ENCODE assay signal across 9 mouse cellular contexts in genomic region chr2:46443061-46443685, GRCm38 (mm10).
DNase-seq lines count a peak whose midpoint lies in the region; ATAC-seq and TF ChIP-seq lines count a peak whose summit lies in the region.
"Had no signal": no experiment of that assay in that cellular context is flagged by ENCODE, and none has a peak within 500 bp of the region (broad histone marks: within the 10 kb centered on the region; RNA-seq: fewer than 3 reads in every experiment).

No protein-coding gene starts in this region.

- no peaks in the 10 kb centered on the region for H3K36me3 ChIP-seq in neural tube, embryonic 12.5 days
- H3K36me3 ChIP-seq in forebrain, embryonic 13.5 days (ENCODE audit: poor library complexity, severe bottlenecking), result no peaks in the 10 kb centered on the region
- H3K36me3 ChIP-seq in hindbrain, embryonic 12.5 days, result no peaks in the 10 kb centered on the region
- H3K36me3 ChIP-seq in limb, embryonic 14.5 days (ENCODE audit: control insufficient read depth, insufficient read depth, low read length), result no peaks in the 10 kb centered on the region
- H3K36me3 ChIP-seq in midbrain, postnatal 0 days (ENCODE audit: insufficient read depth, low read length), result no peaks in the 10 kb centered on the region
- H3K36me3 ChIP-seq: liver, embryonic 15.5 days had no signal

- H3K4me1 ChIP-seq in neural tube, embryonic 12.5 days, result peaks cover 10% of the 10 kb centered on the region; the same call in 1 of the 2 replicates
- peaks cover 13% of the 10 kb centered on the region; the same call in 1 of the 2 replicates for H3K4me1 ChIP-seq in forebrain, embryonic 13.5 days
- peaks cover 3% of the 10 kb centered on the region for H3K4me1 ChIP-seq in hindbrain, embryonic 12.5 days
- peaks cover 14% of the 10 kb centered on the region for H3K4me1 ChIP-seq in limb, embryonic 14.5 days (ENCODE audit: control insufficient read depth, insufficient read depth, low read length)
- H3K4me1 ChIP-seq in midbrain, postnatal 0 days (ENCODE audit: insufficient read depth, low read length), result no peaks in the 10 kb centered on the region

- peak; percentile 75 for ATAC-seq in neural tube, embryonic 12.5 days (ENCODE audit: low FRiP score, low read depth)
- peak; percentile 73 for ATAC-seq in forebrain, embryonic 13.5 days
- peak; percentile 64; the same call in 1 of the 2 replicates for ATAC-seq in hindbrain, embryonic 12.5 days (ENCODE audit: low FRiP score)
- ATAC-seq in limb, embryonic 14.5 days (ENCODE audit: low FRiP score, low read depth), result peak; percentile 83
- peak; percentile 13; the same call in 1 of the 2 replicates for ATAC-seq in midbrain, postnatal 0 days (ENCODE audit: low FRiP score)

- 45% methylated on average over 6 of the region's 6 CpGs for WGBS in neural tube, embryonic 12.5 days
- WGBS in forebrain, embryonic 13.5 days, result 60% methylated on average over 6 of the region's 6 CpGs
- 59% methylated on average over 6 of the region's 6 CpGs for WGBS in hindbrain, embryonic 12.5 days
- WGBS in limb, embryonic 14.5 days, result 18% methylated on average over 6 of the region's 6 CpGs
- 44% methylated on average over 6 of the region's 6 CpGs for WGBS in midbrain, postnatal 0 days

- TF ChIP-seq POLR2A in limb, embryonic 14.5 days (IDR thresholded peaks at IDR 0.05; ENCODE audit: borderline replicate concordance, extremely low read depth, insufficient read depth, insufficient read length), result no peak

- H3K4me2 ChIP-seq in neural tube, embryonic 12.5 days (replicated peaks), result no peak overlapping the region
- no peak overlapping the region for H3K4me2 ChIP-seq in forebrain, embryonic 13.5 days
- no peak overlapping the region for H3K4me2 ChIP-seq in hindbrain, embryonic 12.5 days (replicated peaks)
- peak overlapping the region; percentile 33 for H3K4me2 ChIP-seq in limb, embryonic 14.5 days (replicated peaks; ENCODE audit: low read depth, low read length, severe bottlenecking)
- no peak overlapping the region for H3K4me2 ChIP-seq in midbrain, postnatal 0 days (ENCODE audit: low read depth, low read length, poor library complexity, severe bottlenecking)

- H3K9me3 ChIP-seq in neural tube, embryonic 12.5 days, result no peaks in the 10 kb centered on the region
- no peaks in the 10 kb centered on the region for H3K9me3 ChIP-seq in forebrain, embryonic 13.5 days (replicated peaks)
- H3K9me3 ChIP-seq in hindbrain, embryonic 12.5 days (replicated peaks), result no peaks in the 10 kb centered on the region
- H3K9me3 ChIP-seq in limb, embryonic 14.5 days (ENCODE audit: control insufficient read depth, low read length), result no peaks in the 10 kb centered on the region
- H3K9me3 ChIP-seq in midbrain, postnatal 0 days (ENCODE audit: low read length), result no peaks in the 10 kb centered on the region
- H3K9me3 ChIP-seq: liver, embryonic 15.5 days had no signal

- no peaks in the 10 kb centered on the region for H3K27me3 ChIP-seq in neural tube, embryonic 12.5 days (replicated peaks)
- H3K27me3 ChIP-seq in forebrain, embryonic 13.5 days, result 0 out of 2 replicates have a peak, but pooled peaks cover 2% of the 10 kb centered on the region
- no peaks in the 10 kb centered on the region; the same call in 1 of the 2 replicates for H3K27me3 ChIP-seq in hindbrain, embryonic 12.5 days
- H3K27me3 ChIP-seq in limb, embryonic 14.5 days (ENCODE audit: control insufficient read depth, insufficient read depth, low read length), result no peaks in the 10 kb centered on the region
- H3K27me3 ChIP-seq in midbrain, postnatal 0 days (ENCODE audit: insufficient read depth, low read length), result no peaks in the 10 kb centered on the region
- H3K27me3 ChIP-seq: liver, embryonic 15.5 days had no signal

- no peak overlapping the region for H3K4me3 ChIP-seq in neural tube, embryonic 12.5 days
- no peak overlapping the region for H3K4me3 ChIP-seq in forebrain, embryonic 13.5 days
- no peak overlapping the region for H3K4me3 ChIP-seq in hindbrain, embryonic 12.5 days
- H3K4me3 ChIP-seq in limb, embryonic 14.5 days (replicated peaks; ENCODE audit: low read length), result no peak overlapping the region
- H3K4me3 ChIP-seq in midbrain, postnatal 0 days (ENCODE audit: low read depth, low read length), result no peak overlapping the region
- H3K4me3 ChIP-seq: liver, embryonic 15.5 days had no signal

- no peak for DNase-seq in neural tube, embryonic 10.5 days (ENCODE audit: extremely low spot score, low spot score)
- no peak for DNase-seq in limb, embryonic 14.5 days (ENCODE audit: low spot score)
- DNase-seq in midbrain, postnatal 0 days (ENCODE audit: low spot score), result no peak
- DNase-seq in cerebellum, adult 9-10 months, result no peak
- DNase-seq in thymus, postnatal 4 days, result no peak

- no peak overlapping the region for H3K9ac ChIP-seq in neural tube, embryonic 12.5 days
- no peak overlapping the region for H3K9ac ChIP-seq in forebrain, embryonic 13.5 days
- no peak overlapping the region for H3K9ac ChIP-seq in hindbrain, embryonic 12.5 days
- no peak overlapping the region for H3K9ac ChIP-seq in limb, embryonic 14.5 days (ENCODE audit: low read depth, low read length, severe bottlenecking)
- H3K9ac ChIP-seq in midbrain, postnatal 0 days (replicated peaks; ENCODE audit: low read length, poor library complexity, severe bottlenecking), result no peak overlapping the region; the same call in 1 of the 2 replicates
- H3K9ac ChIP-seq: liver, embryonic 15.5 days had no signal

- no peak for TF ChIP-seq CTCF in midbrain, postnatal 0 days (IDR thresholded peaks at IDR 0.05)

- no peak overlapping the region for H3K27ac ChIP-seq in neural tube, embryonic 12.5 days
- no peak overlapping the region for H3K27ac ChIP-seq in forebrain, embryonic 13.5 days
- no peak overlapping the region; the same call in 1 of the 2 replicates for H3K27ac ChIP-seq in hindbrain, embryonic 12.5 days
- H3K27ac ChIP-seq in limb, embryonic 14.5 days (replicated peaks; ENCODE audit: low read depth, low read length), result peak overlapping the region; percentile 58
- no peak overlapping the region for H3K27ac ChIP-seq in midbrain, postnatal 0 days (ENCODE audit: low read depth, low read length)
- H3K27ac ChIP-seq: liver, embryonic 15.5 days had no signal

Comparison
In these comparisons a context has a peak if more than half of its experiments do, and no peak if none do; other contexts are left out.
1. ATAC-seq: peak in every context shown above with its lines; median percentile 83 in limb, embryonic 14.5 days; 75 in neural tube, embryonic 12.5 days; 73 in forebrain, embryonic 13.5 days; 64 in hindbrain, embryonic 12.5 days; 13 in midbrain, postnatal 0 days.